Mouse (Mus musculus) ES-Bruce4 (cell line): ENCODE results near the gene Doc2g.

Experiments
- CTCF ChIP-seq: IDR thresholded peaks from one replicate; pipeline ENCODE4 v1.8.1; 2011; ENCODE audit warnings: low read depth, low read length
- EP300 ChIP-seq: IDR thresholded peaks from 2 replicates; pipeline ENCODE4 v1.6.1; 2011; ENCODE audit warnings: low read depth, low read length; ENCODE audit not compliant: insufficient read depth
- POLR2A ChIP-seq: IDR thresholded peaks from one replicate; pipeline ENCODE4 v1.8.1; 2011; ENCODE audit warnings: low read length; ENCODE audit not compliant: insufficient read depth

DNA sequence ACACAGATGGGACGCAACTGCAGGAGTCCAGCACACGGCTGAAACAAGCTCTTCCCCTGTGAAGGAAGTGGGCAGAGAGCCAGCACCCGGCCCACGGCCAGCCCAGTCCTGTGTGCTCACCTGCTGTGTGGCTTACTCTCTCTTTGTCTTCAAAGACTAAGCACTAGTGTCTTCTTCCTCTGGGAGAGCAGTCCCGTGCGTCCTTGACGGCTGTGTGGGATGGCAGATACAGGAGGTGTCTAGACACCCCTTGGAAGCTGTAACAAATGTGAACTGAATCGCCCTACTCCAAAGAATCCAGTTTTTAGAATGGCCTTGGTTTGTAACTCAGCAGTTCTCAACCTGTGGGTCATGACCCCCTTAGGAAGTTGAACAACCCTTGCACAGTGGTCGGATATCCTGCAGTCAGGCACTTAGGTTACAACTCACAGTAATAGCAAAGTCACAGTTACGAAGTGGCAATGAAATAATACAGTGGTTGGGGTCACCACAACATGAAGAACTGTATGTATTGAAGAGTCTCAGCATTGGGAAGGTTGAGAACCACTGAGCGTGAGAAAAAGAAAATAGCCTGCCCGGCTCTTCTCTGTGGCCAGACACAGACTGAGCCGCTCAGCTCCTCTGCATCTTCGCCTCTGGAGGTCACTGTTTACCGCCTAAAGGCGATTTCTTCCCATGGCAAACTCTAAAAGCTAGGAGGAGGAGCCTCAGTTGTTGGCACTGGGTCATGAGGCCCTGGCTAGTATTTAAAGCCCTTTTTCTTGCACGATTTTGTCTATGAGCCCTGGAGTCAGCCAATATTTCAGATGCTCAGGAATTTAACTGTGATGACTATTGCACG lies 15.8 kb downstream of the Doc2g start:
- TF ChIP-seq CTCF (peak; percentile 73), POLR2A (no peak), EP300 (no peak)
